Mouse (Mus musculus) E14TG2a.4 (cell line): Measurements from ENCODE around the gene Scd4.
A peak's percentile ranks its signal among the peaks of the same experiment; 100 is the strongest.

Experiments
- H3K27me3 ChIP-seq: 2 replicates; pipeline ENCODE4 v1.6.1; 2014; ENCODE audit warnings: low read length, control low read depth; ENCODE audit not compliant: insufficient read depth
- H3K36me3 ChIP-seq: 2 replicates; pipeline ENCODE4 v1.6.1; 2014; ENCODE audit warnings: low read length, control low read depth; ENCODE audit not compliant: insufficient read depth
- H3K4me1 ChIP-seq: replicated peaks from 2 replicates; pipeline ENCODE4 v1.6.1; 2014; ENCODE audit warnings: low read depth, low read length, control low read depth
- H3K4me3 ChIP-seq: replicated peaks from 2 replicates; pipeline ENCODE4 v1.5.1; 2014; ENCODE audit warnings: mild to moderate bottlenecking, low read length
- H3K9me3 ChIP-seq: 2 replicates; pipeline ENCODE4 v1.6.1; 2014; ENCODE audit warnings: low read length, control low read depth
- CTCF ChIP-seq: conservative IDR thresholded peaks from 2 replicates; pipeline ENCODE4 v1.5.1; 2014; ENCODE audit warnings: low read length
- NANOG ChIP-seq: IDR thresholded peaks from 2 replicates; pipeline ENCODE4 v1.6.1; 2014; ENCODE audit warnings: borderline replicate concordance, low read length, mixed read lengths
- POU5F1 ChIP-seq: IDR thresholded peaks from 2 replicates; pipeline ENCODE4 v1.6.1; 2014; ENCODE audit warnings: low read length, borderline replicate concordance

Gene Scd4

GRCm38 (mm10) chr19:44292483-44292882, 40.4 kb upstream of the Scd4 start:
- TF ChIP-seq POU5F1 = no peak
- no peak for TF ChIP-seq CTCF
- no peak for TF ChIP-seq NANOG
- Histone ChIP-seq H3K27me3 (no peaks in the 10 kb centered on the region), H3K36me3 (peaks cover 28% of the 10 kb centered on the region), H3K4me3 (peak overlapping the region; percentile 98), H3K4me1 (peaks cover 75% of the 10 kb centered on the region), H3K9me3 (no peaks in the 10 kb centered on the region)

- H3K27me3 ChIP-seq = no peaks in the 10 kb centered on the region
- peaks cover 35% of the 10 kb centered on the region for H3K36me3 ChIP-seq
- H3K9me3 ChIP-seq = no peaks in the 10 kb centered on the region
- TF ChIP-seq CTCF = no peak
- no peak for TF ChIP-seq POU5F1
- TF ChIP-seq NANOG = no peak
- H3K4me3 ChIP-seq = peak within 1 kb of the TSS; percentile 98
- H3K4me1 ChIP-seq = peaks cover 77% of the 10 kb centered on the region
These were observed 39.7 kb upstream of the Scd4 start, which contains the start of gene Scd2 for GRCm38 (mm10) chr19:44292941-44293768. Gene Scd2, plus strand, starts transcription at chr19:44293674.

- H3K9me3 ChIP-seq = no peaks in the 10 kb centered on the region
- H3K36me3 ChIP-seq = peaks cover 43% of the 10 kb centered on the region
- TF ChIP-seq POU5F1 (no peak), CTCF (no peak), NANOG (no peak)
- no peaks in the 10 kb centered on the region for H3K27me3 ChIP-seq
- H3K4me1 ChIP-seq = peaks cover 77% of the 10 kb centered on the region
- H3K4me3 ChIP-seq = peak overlapping the region; percentile 98
These were observed 38.9 kb upstream of the Scd4 start for GRCm38 (mm10) chr19:44293769-44294551.

- H3K4me1 ChIP-seq = peaks cover 78% of the 10 kb centered on the region
- H3K27me3 ChIP-seq = no peaks in the 10 kb centered on the region
- H3K36me3 ChIP-seq = peaks cover 50% of the 10 kb centered on the region
- peak overlapping the region; percentile 98 for H3K4me3 ChIP-seq
- no peaks in the 10 kb centered on the region for H3K9me3 ChIP-seq
- no peak for TF ChIP-seq POU5F1
- TF ChIP-seq CTCF = peak; percentile 70
These were observed 38.3 kb upstream of the Scd4 start for GRCm38 (mm10) chr19:44294588-44295041.

- peaks cover 77% of the 10 kb centered on the region for H3K4me1 ChIP-seq
- peaks cover 56% of the 10 kb centered on the region for H3K36me3 ChIP-seq
- TF ChIP-seq CTCF = no peak
- TF ChIP-seq NANOG = no peak
- no peak for TF ChIP-seq POU5F1
- H3K9me3 ChIP-seq = no peaks in the 10 kb centered on the region
- peak overlapping the region; percentile 98 for H3K4me3 ChIP-seq
- no peaks in the 10 kb centered on the region for H3K27me3 ChIP-seq
These were observed 37.6 kb upstream of the Scd4 start for GRCm38 (mm10) chr19:44295251-44295650.

GRCm38 (mm10) chr19:44295741-44296140, 37.2 kb upstream of the Scd4 start:
- peaks cover 78% of the 10 kb centered on the region for H3K4me1 ChIP-seq
- H3K36me3 ChIP-seq = peaks cover 61% of the 10 kb centered on the region
- H3K4me3 ChIP-seq = peak overlapping the region; percentile 98
- no peaks in the 10 kb centered on the region for H3K27me3 ChIP-seq
- H3K9me3 ChIP-seq = no peaks in the 10 kb centered on the region
- TF ChIP-seq CTCF (peak; percentile 91), POU5F1 (no peak), NANOG (no peak)

- peak overlapping the region; percentile 98 for H3K4me3 ChIP-seq
- no peaks in the 10 kb centered on the region for H3K9me3 ChIP-seq
- no peak for TF ChIP-seq NANOG
- TF ChIP-seq POU5F1 = no peak
- no peak for TF ChIP-seq CTCF
- H3K36me3 ChIP-seq = peaks cover 65% of the 10 kb centered on the region
- no peaks in the 10 kb centered on the region for H3K27me3 ChIP-seq
- H3K4me1 ChIP-seq = peaks cover 82% of the 10 kb centered on the region
These were observed 36.7 kb upstream of the Scd4 start for GRCm38 (mm10) chr19:44296186-44296585.

- Histone ChIP-seq H3K36me3 (peaks cover 76% of the 10 kb centered on the region), H3K4me3 (peak overlapping the region; percentile 98), H3K9me3 (no peaks in the 10 kb centered on the region), H3K4me1 (peaks cover 81% of the 10 kb centered on the region), H3K27me3 (no peaks in the 10 kb centered on the region)
- no peak for TF ChIP-seq NANOG
- no peak for TF ChIP-seq POU5F1
These were observed 35.7 kb upstream of the Scd4 start for GRCm38 (mm10) chr19:44297068-44297760.
